Mouse (Mus musculus) thymus, adult 2 months (tissue): ENCODE measurements at regions not wholly inside any gene's neighbourhood (a gene's known extent, or its start where the extent isn't known, plus 50 kb on each side); places are given as distances from the start of the nearest gene placed in this dataset.

Source experiments
- CTCF ChIP-seq: fragments of 200-500 bp; IDR thresholded peaks from 2 replicates; pipeline ENCODE4 v1.5.1; 2012; ENCODE audit warnings: mild to moderate bottlenecking, control low read depth, low read length, moderate library complexity, borderline replicate concordance; ENCODE audit not compliant: control insufficient read depth, poor library complexity, insufficient read depth; ENCODE audit errors: extremely low read depth
- POLR2A ChIP-seq: fragments of 200-500 bp; IDR thresholded peaks from 2 replicates; pipeline ENCODE4 v1.6.1; 2012; ENCODE audit warnings: mild to moderate bottlenecking, low read length, control low read depth, moderate library complexity; ENCODE audit not compliant: control insufficient read depth, poor library complexity, insufficient read depth; ENCODE audit errors: extremely low read depth

DNA sequence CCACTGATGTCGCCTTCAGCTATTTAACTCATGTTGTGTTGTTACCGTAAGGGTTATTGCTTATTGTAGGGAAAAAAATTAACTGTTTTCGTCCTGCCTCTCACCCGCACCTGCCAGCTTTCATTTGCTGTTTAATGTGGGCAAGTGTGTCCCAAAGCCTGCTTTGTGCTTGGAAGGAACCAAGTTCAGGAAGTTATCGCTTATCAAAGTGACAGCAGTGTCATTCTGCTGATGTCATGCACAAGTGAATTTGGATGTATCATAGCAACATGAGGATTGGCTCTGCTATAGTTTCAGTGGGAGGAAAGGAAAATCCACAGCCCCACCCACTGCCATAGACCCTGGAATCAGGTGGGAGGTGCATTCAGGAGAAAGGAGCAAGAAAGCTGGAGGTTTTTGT is 276.5 kb downstream of the Rnf144b start:
- TF ChIP-seq POLR2A (no peak), CTCF (no peak)
